Mouse (Mus musculus) E14TG2a.4 (cell line): ENCODE data around the gene Cbln3.

Source experiments
- CTCF ChIP-seq: conservative IDR thresholded peaks from 2 replicates; pipeline ENCODE4 v1.5.1; 2014; ENCODE audit warnings: low read length
- NANOG ChIP-seq: IDR thresholded peaks from 2 replicates; pipeline ENCODE4 v1.6.1; 2014; ENCODE audit warnings: borderline replicate concordance, low read length, mixed read lengths
- POU5F1 ChIP-seq: IDR thresholded peaks from 2 replicates; pipeline ENCODE4 v1.6.1; 2014; ENCODE audit warnings: low read length, borderline replicate concordance

DNA sequence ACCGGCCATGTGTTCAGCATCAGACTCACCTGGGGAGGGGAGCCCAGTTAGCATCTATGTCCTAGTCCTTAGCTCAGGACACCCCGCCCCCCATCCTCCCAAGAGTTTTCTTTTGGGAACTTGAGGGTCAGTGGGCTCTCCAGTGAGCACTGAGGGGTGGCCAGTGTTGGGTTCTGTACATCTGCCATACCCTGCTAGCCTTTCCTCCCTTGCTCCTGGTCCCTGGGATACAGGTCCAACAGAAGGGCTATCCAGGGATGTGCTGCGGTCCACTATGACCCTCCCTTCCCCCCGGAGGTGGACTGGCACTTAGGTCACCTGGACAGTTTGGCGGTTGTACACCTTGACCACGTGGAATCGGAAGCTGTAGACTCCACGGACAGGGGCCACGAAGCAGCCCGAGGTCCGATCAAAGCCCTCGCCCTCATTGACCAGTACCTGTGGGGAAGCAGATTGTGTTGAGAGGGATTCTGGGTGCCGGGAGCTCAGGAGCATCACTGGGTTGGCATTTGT lies 987 bp downstream of the Cbln3 start:
- TF ChIP-seq CTCF: no peak
- no peak for TF ChIP-seq POU5F1
- TF ChIP-seq NANOG: no peak
